In genomic region chr5:24425421-24426036, GRCm38 (mm10) we compare ENCODE assay signal across 7 mouse cellular contexts. TPM values are rescaled to one million over a fixed set of nuclear protein-coding genes. Genes with fewer than 3 reads are reported as not detected.
DNase-seq lines count a peak whose midpoint lies in the region; ATAC-seq lines count a peak whose summit lies in the region.

No protein-coding gene starts in this region.

- H3K4me1 ChIP-seq in hindbrain, embryonic 11.5 days (replicated peaks; ENCODE audit: control insufficient read depth, insufficient read depth, low read length): peaks cover 17% of the 10 kb centered on the region
- peaks cover 56% of the 10 kb centered on the region for H3K4me1 ChIP-seq in liver, embryonic 15.5 days (replicated peaks)
- peaks cover 60% of the 10 kb centered on the region for H3K4me1 ChIP-seq in neural tube, embryonic 15.5 days

- 0% methylated on average over 25 of the region's 30 CpGs for WGBS in hindbrain, embryonic 11.5 days
- WGBS in liver, embryonic 15.5 days (ENCODE audit: insufficient replicate concordance): 1% methylated on average over 29 of the region's 30 CpGs
- 0% methylated on average over 27 of the region's 30 CpGs for WGBS in neural tube, embryonic 15.5 days

- ATAC-seq in hindbrain, embryonic 11.5 days (ENCODE audit: low FRiP score): no peak
- ATAC-seq in liver, embryonic 15.5 days (ENCODE audit: insufficient read depth): no peak
- ATAC-seq in neural tube, embryonic 15.5 days (ENCODE audit: low FRiP score): no peak

- peak overlapping the region; percentile 4; the same call in 1 of the 2 replicates for H3K27ac ChIP-seq in hindbrain, embryonic 11.5 days (ENCODE audit: low read depth, low read length)
- peak overlapping the region; percentile 92; the same call in 1 of the 2 replicates for H3K27ac ChIP-seq in liver, embryonic 15.5 days (replicated peaks)
- peak overlapping the region; percentile 94 for H3K27ac ChIP-seq in neural tube, embryonic 15.5 days (replicated peaks)

- no peaks in the 10 kb centered on the region for H3K9me3 ChIP-seq in hindbrain, embryonic 11.5 days (ENCODE audit: control insufficient read depth, low read length)
- no peaks in the 10 kb centered on the region for H3K9me3 ChIP-seq in liver, embryonic 15.5 days (replicated peaks)
- H3K9me3 ChIP-seq in neural tube, embryonic 15.5 days (replicated peaks): no peaks in the 10 kb centered on the region

- peak; percentile 66 for DNase-seq in retina, embryonic 14.5 days (ENCODE audit: low spot score)
- no peak for DNase-seq in retina, postnatal 1 day
- DNase-seq in cerebellum, postnatal 14 days: peak; percentile 54 to 62
- DNase-seq in hindbrain, embryonic 11.5 days (ENCODE audit: low spot score): peak; percentile 68
- DNase-seq in frontal cortex, postnatal 14 days (ENCODE audit: low spot score in 2 of 2): no peak

- peak overlapping the region; percentile 66 for H3K9ac ChIP-seq in hindbrain, embryonic 11.5 days (ENCODE audit: low read depth, low read length)
- H3K9ac ChIP-seq in liver, embryonic 15.5 days: peak overlapping the region; percentile 80
- peak overlapping the region; percentile 49 for H3K9ac ChIP-seq in neural tube, embryonic 15.5 days (replicated peaks)

- H3K36me3 ChIP-seq in hindbrain, embryonic 11.5 days (ENCODE audit: control insufficient read depth, insufficient read depth, low read length): peaks cover 3% of the 10 kb centered on the region; the same call in 1 of the 2 replicates
- H3K36me3 ChIP-seq in liver, embryonic 15.5 days (replicated peaks): peaks cover 11% of the 10 kb centered on the region
- H3K36me3 ChIP-seq in neural tube, embryonic 15.5 days: peaks cover 12% of the 10 kb centered on the region

- H3K27me3 ChIP-seq in hindbrain, embryonic 11.5 days (ENCODE audit: control insufficient read depth, insufficient read depth, low read length): 0 out of 2 replicates have a peak, but pooled peaks cover 4% of the 10 kb centered on the region
- peaks cover 16% of the 10 kb centered on the region for H3K27me3 ChIP-seq in liver, embryonic 15.5 days
- H3K27me3 ChIP-seq in neural tube, embryonic 15.5 days (replicated peaks): peaks cover 10% of the 10 kb centered on the region

- peak overlapping the region; percentile 89 for H3K4me2 ChIP-seq in hindbrain, embryonic 11.5 days (replicated peaks; ENCODE audit: low read depth, low read length)
- peak overlapping the region; percentile 93 for H3K4me2 ChIP-seq in liver, embryonic 15.5 days
- peak overlapping the region; percentile 91 for H3K4me2 ChIP-seq in neural tube, embryonic 15.5 days

- peak overlapping the region; percentile 53 for H3K4me3 ChIP-seq in hindbrain, embryonic 11.5 days (ENCODE audit: low read depth, low read length)
- H3K4me3 ChIP-seq in liver, embryonic 15.5 days (replicated peaks): peak overlapping the region; percentile 73
- H3K4me3 ChIP-seq in neural tube, embryonic 15.5 days (replicated peaks): peak overlapping the region; percentile 60

RNA-seq across cellular contexts. Expression of gene Slc4a2, which starts 1.9 kb away (rescaled TPM):
- 14.3 and 17.9 TPM in 2 replicates for polyA plus RNA-seq in hindbrain, embryonic 11.5 days (2014; fragmentation: Nextera tagmentation; extraction: Ambion mirVana)
- polyA plus RNA-seq in liver, embryonic 15.5 days (2015; fragmentation: Nextera tagmentation; extraction: Ambion mirVana): 8.9 and 10.3 TPM in 2 replicates
- polyA plus RNA-seq in neural tube, embryonic 15.5 days (2015; fragmentation: Nextera tagmentation; extraction: Ambion mirVana): 15.3 and 19.1 TPM in 2 replicates

RNA-seq across cellular contexts. Expression of gene Cdk5, which starts 2.2 kb away (rescaled TPM):
- 56.3 and 62.4 TPM in 2 replicates for polyA plus RNA-seq in hindbrain, embryonic 11.5 days (2014; fragmentation: Nextera tagmentation; extraction: Ambion mirVana)
- polyA plus RNA-seq in liver, embryonic 15.5 days (2015; fragmentation: Nextera tagmentation; extraction: Ambion mirVana): 7.7 and 8.8 TPM in 2 replicates
- polyA plus RNA-seq in neural tube, embryonic 15.5 days (2015; fragmentation: Nextera tagmentation; extraction: Ambion mirVana): 113 and 133 TPM in 2 replicates

RNA-seq across cellular contexts. Expression of gene Asic3, which starts 12.3 kb away (rescaled TPM):
- polyA plus RNA-seq in hindbrain, embryonic 11.5 days (2014; fragmentation: Nextera tagmentation; extraction: Ambion mirVana): 0.52 and 0.88 TPM in 2 replicates
- not detected in 2 replicates for polyA plus RNA-seq in liver, embryonic 15.5 days (2015; fragmentation: Nextera tagmentation; extraction: Ambion mirVana)
- 1.6 and 2.4 TPM in 2 replicates for polyA plus RNA-seq in neural tube, embryonic 15.5 days (2015; fragmentation: Nextera tagmentation; extraction: Ambion mirVana)

RNA-seq across cellular contexts. Expression of gene Fastk, which starts 19.6 kb away (rescaled TPM):
- 86.7 and 88.5 TPM in 2 replicates for polyA plus RNA-seq in hindbrain, embryonic 11.5 days (2014; fragmentation: Nextera tagmentation; extraction: Ambion mirVana)
- 49.3 and 55.5 TPM in 2 replicates for polyA plus RNA-seq in liver, embryonic 15.5 days (2015; fragmentation: Nextera tagmentation; extraction: Ambion mirVana)
- polyA plus RNA-seq in neural tube, embryonic 15.5 days (2015; fragmentation: Nextera tagmentation; extraction: Ambion mirVana): 111 TPM in 2 replicates

RNA-seq across cellular contexts. Expression of gene Tmub1, which starts 22.1 kb away (rescaled TPM):
- polyA plus RNA-seq in hindbrain, embryonic 11.5 days (2014; fragmentation: Nextera tagmentation; extraction: Ambion mirVana): 30.0 and 33.6 TPM in 2 replicates
- polyA plus RNA-seq in liver, embryonic 15.5 days (2015; fragmentation: Nextera tagmentation; extraction: Ambion mirVana): 5.1 and 5.5 TPM in 2 replicates
- 54.8 and 62.8 TPM in 2 replicates for polyA plus RNA-seq in neural tube, embryonic 15.5 days (2015; fragmentation: Nextera tagmentation; extraction: Ambion mirVana)

Comparison
In these comparisons a context has a peak if more than half of its experiments do, and no peak if none do; other contexts are left out.
1. DNase-seq: peak in retina, embryonic 14.5 days (single experiment), cerebellum, postnatal 14 days (2 of 2) and hindbrain, embryonic 11.5 days (single experiment); none in retina, postnatal 1 day (single experiment) and frontal cortex, postnatal 14 days (0 of 2).
2. H3K27ac ChIP-seq: peak in every context shown above with its lines; median percentile 94 in neural tube, embryonic 15.5 days; 92 in liver, embryonic 15.5 days; 4 in hindbrain, embryonic 11.5 days.
3. Peak in every context shown above with its lines, with median percentiles within 50 percentile points of each other: H3K4me2 ChIP-seq, H3K4me3 ChIP-seq and H3K9ac ChIP-seq.